Mouse (Mus musculus): ENCODE data around the gene Amz2. TPM values are rescaled to one million over a fixed set of nuclear protein-coding genes. Genes with fewer than 3 reads are reported as not detected.

The Amz2 gene
- polyA plus RNA-seq, 1 experiment from 2014 or later = 49.1 TPM

DNA sequence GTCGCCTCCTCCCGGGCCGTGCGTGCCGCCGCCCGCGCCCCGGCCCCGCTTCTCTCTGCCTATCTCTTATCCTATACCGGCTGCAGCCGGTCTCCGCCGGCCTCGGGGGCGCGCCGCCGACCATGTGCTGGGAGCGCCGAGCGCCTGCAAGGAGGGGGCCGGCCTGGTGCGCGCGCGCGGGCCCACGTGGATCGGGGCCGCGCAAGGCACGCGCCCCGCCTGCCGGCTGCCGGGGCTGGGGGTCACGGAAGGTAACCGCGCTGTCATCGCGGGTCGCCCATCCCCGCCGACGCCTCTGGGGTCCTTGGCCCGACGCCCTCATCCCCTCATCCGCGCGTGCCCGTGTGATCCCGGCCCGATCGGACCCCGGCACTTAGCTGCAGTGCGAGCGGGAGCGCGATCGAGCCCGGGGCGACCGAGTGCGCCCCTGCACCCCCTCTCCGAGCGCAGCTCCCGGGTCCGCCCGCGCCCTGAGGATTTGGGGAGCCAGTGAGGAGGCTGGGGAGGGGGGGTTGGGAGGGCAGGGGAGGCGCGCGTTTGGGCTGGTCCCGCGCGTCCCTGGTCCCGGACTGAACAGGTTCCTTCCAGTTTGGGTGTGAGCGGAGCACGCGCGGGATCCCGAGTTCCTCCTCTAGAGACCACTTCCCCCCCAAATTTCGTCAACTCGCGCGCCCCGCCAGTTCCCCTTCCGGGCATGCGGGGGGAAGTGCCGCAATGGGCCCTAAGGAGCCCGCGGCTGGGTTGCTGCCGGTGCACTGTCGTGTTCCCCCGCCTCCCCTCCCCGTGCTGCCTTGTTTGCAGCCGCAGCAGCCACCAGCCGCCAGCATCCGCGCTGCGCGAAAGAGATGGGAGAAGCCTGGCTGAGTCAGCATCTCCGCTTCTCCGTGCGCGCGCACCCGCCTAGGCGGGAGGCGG lies 47.7 kb downstream of the Amz2 start, which contains the start of the genes Arsg and Slc16a6:
Gene Arsg, plus strand, starts transcription at position 204 of the 915 bp plus-strand sequence.
Gene Slc16a6, minus strand, starts transcription at position 428 of the 915 bp plus-strand sequence.
- Histone ChIP-seq H3K4me2 (peak within 1 kb of the TSS; percentile 93), H3K9me3 (no peaks in the 10 kb centered on the region), H3K9ac (peak within 1 kb of the TSS; percentile 92), H3K36me3 (no peaks in the 10 kb centered on the region), H3K27ac (replicated peaks) (peak within 1 kb of the TSS; percentile 95), H3K27me3 (peaks cover 9% of the 10 kb centered on the region; the same call in 1 of the 2 replicates), H3K4me1 (replicated peaks) (peaks cover 54% of the 10 kb centered on the region), H3K4me3 (peak within 1 kb of the TSS; percentile 78)
- ATAC-seq (ENCODE audit: low read depth) = peak; percentile 91
- WGBS = under 1% methylated on average over 102 of the region's 111 CpGs

GRCm38 (mm10) chr11:109474086-109474742 lies 48.5 kb downstream of the Amz2 start:
- peak overlapping the region; percentile 93 for H3K4me2 ChIP-seq
- peak overlapping the region; percentile 78 for H3K4me3 ChIP-seq
- peaks cover 54% of the 10 kb centered on the region for H3K4me1 ChIP-seq (replicated peaks)
- H3K9me3 ChIP-seq = no peaks in the 10 kb centered on the region
- peak; percentile 44 for ATAC-seq (ENCODE audit: low read depth)
- H3K9ac ChIP-seq = peak overlapping the region; percentile 92
- WGBS = 11% methylated on average over 14 of the region's 14 CpGs
- peak overlapping the region; percentile 95 for H3K27ac ChIP-seq (replicated peaks)
- no peaks in the 10 kb centered on the region for H3K36me3 ChIP-seq
- H3K27me3 ChIP-seq = peaks cover 9% of the 10 kb centered on the region; the same call in 1 of the 2 replicates

- Histone ChIP-seq H3K36me3 (no peaks in the 10 kb centered on the region), H3K27ac (replicated peaks) (no peak overlapping the region), H3K4me1 (replicated peaks) (peaks cover 54% of the 10 kb centered on the region), H3K9me3 (no peaks in the 10 kb centered on the region), H3K4me3 (no peak overlapping the region), H3K27me3 (peaks cover 9% of the 10 kb centered on the region; the same call in 1 of the 2 replicates), H3K4me2 (0 out of 2 replicates have a peak overlapping the region, but pooled peaks have one; percentile 93), H3K9ac (no peak overlapping the region)
- no peak for ATAC-seq (ENCODE audit: low read depth)
- 84% methylated on average over 13 of the region's 13 CpGs for WGBS
Measured at GRCm38 (mm10) chr11:109474836-109475235, 49.1 kb downstream of the Amz2 start.

DNA sequence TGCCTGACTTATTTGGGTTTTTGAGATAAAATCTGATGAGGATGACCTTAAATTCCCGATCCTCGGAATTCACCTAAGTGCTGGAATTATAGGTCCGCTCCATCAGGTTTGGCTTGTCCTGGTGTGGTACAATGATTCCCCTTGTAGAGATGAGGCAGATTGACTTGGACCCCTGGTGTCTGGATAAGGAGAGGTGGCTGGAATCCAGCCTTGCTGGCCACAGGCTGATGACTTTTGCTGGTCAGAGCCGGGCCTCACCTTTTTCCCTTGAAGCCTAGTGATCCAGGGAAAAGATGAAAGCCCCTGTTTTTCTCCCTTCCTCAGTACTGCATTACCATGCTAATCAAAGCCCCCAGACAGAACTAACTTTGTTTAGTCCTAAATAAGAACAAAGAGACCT lies 50.0 kb downstream of the Amz2 start:
- no peaks in the 10 kb centered on the region for H3K9me3 ChIP-seq
- H3K27me3 ChIP-seq = peaks cover 9% of the 10 kb centered on the region; the same call in 1 of the 2 replicates
- peaks cover 54% of the 10 kb centered on the region for H3K4me1 ChIP-seq (replicated peaks)
- no peak overlapping the region for H3K4me3 ChIP-seq
- no peak for ATAC-seq (ENCODE audit: low read depth)
- H3K9ac ChIP-seq = no peak overlapping the region
- 66% methylated on average over 4 of the region's 4 CpGs for WGBS
- H3K36me3 ChIP-seq = no peaks in the 10 kb centered on the region
- H3K27ac ChIP-seq (replicated peaks) = peak overlapping the region; percentile 20
- no peak overlapping the region for H3K4me2 ChIP-seq

DNA sequence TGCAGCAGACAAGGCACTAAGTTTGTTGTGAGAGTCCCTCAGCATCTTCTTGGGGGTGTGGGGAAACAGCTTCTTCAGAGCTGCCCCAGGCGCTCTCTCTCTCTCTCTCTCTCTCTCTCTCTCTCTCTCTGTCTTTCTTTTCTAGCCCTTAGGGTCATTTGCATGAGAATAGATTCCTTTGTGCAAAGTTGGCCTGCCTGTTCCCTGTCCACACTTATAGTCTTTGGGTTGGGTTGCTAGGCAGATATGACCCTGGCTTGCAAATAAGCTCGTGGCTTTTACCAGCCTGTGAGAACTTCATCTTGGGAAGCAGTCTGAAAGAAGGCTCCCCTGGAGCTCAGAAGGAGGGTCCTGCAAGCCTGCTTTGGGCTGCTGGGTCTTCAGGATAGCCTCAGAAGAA lies 50.5 kb downstream of the Amz2 start:
- 9% methylated on average over 2 of the region's 2 CpGs for WGBS
- peaks cover 52% of the 10 kb centered on the region for H3K4me1 ChIP-seq (replicated peaks)

DNA sequence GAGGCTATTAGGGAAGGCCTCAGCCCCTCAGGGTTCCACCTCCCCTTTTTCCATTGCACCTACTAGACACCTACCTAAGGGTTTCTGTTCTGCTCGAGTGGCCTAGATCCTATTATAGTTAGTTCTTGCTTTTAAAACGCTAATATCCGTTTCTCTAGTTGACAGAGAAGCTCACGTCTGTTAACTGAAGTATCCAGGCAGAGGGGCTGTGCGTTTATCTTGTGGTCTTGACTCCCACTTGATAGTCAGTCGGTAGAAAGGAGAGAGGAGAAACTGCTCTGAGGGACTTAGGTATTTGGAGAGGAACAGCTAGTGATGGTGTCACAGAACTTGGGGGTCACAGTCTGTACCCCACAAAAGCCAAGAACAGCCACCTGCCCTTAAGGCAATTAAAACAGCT lies 50.9 kb downstream of the Amz2 start:
- Histone ChIP-seq H3K36me3 (no peaks in the 10 kb centered on the region), H3K27me3 (peaks cover 3% of the 10 kb centered on the region; the same call in 1 of the 2 replicates), H3K9me3 (no peaks in the 10 kb centered on the region), H3K4me1 (replicated peaks) (peaks cover 48% of the 10 kb centered on the region), H3K4me3 (no peak overlapping the region), H3K9ac (no peak overlapping the region), H3K27ac (replicated peaks) (peak overlapping the region; percentile 20), H3K4me2 (no peak overlapping the region)
- WGBS = 21% methylated on average over 6 of the region's 6 CpGs
- no peak for ATAC-seq (ENCODE audit: low read depth)

More for the DNA sequence above, 50.5 kb downstream of the Amz2 start:
- Histone ChIP-seq H3K9ac (no peak overlapping the region), H3K36me3 (no peaks in the 10 kb centered on the region), H3K27ac (replicated peaks) (peak overlapping the region; percentile 20), H3K9me3 (no peaks in the 10 kb centered on the region), H3K4me2 (no peak overlapping the region), H3K27me3 (peaks cover 7% of the 10 kb centered on the region; the same call in 1 of the 2 replicates), H3K4me3 (no peak overlapping the region)
- no peak for ATAC-seq (ENCODE audit: low read depth)

GRCm38 (mm10) chr11:109477606-109478380 lies 52.0 kb downstream of the Amz2 start:
- Histone ChIP-seq H3K27me3 (no peaks in the 10 kb centered on the region; the same call in 1 of the 2 replicates), H3K36me3 (no peaks in the 10 kb centered on the region), H3K27ac (replicated peaks) (no peak overlapping the region), H3K4me3 (no peak overlapping the region), H3K4me2 (no peak overlapping the region), H3K9me3 (no peaks in the 10 kb centered on the region), H3K4me1 (replicated peaks) (peaks cover 38% of the 10 kb centered on the region), H3K9ac (no peak overlapping the region)
- 60% methylated on average over 16 of the region's 16 CpGs for WGBS
- ATAC-seq (ENCODE audit: low read depth) = no peak

- H3K27ac ChIP-seq (replicated peaks) = no peak overlapping the region
- H3K9ac ChIP-seq = no peak overlapping the region
- no peaks in the 10 kb centered on the region for H3K9me3 ChIP-seq
- H3K36me3 ChIP-seq = no peaks in the 10 kb centered on the region
- WGBS = 45% methylated on average over 16 of the region's 16 CpGs
- H3K4me2 ChIP-seq = no peak overlapping the region
- H3K4me3 ChIP-seq = no peak overlapping the region
- ATAC-seq (ENCODE audit: low read depth) = no peak
- peaks cover 30% of the 10 kb centered on the region for H3K4me1 ChIP-seq (replicated peaks)
- H3K27me3 ChIP-seq = no peaks in the 10 kb centered on the region; the same call in 1 of the 2 replicates
Measured at GRCm38 (mm10) chr11:109479575-109480285, 54.0 kb downstream of the Amz2 start.

GRCm38 (mm10) chr11:109480440-109480839 lies 54.7 kb downstream of the Amz2 start:
- H3K4me3 ChIP-seq = no peak overlapping the region
- H3K27me3 ChIP-seq = no peaks in the 10 kb centered on the region; the same call in 1 of the 2 replicates
- no peaks in the 10 kb centered on the region for H3K9me3 ChIP-seq
- no peaks in the 10 kb centered on the region for H3K36me3 ChIP-seq
- no peak overlapping the region for H3K9ac ChIP-seq
- no peak overlapping the region for H3K27ac ChIP-seq (replicated peaks)
- 77% methylated on average over 8 of the region's 8 CpGs for WGBS
- H3K4me1 ChIP-seq (replicated peaks) = peaks cover 27% of the 10 kb centered on the region
- no peak for ATAC-seq (ENCODE audit: low read depth)
- H3K4me2 ChIP-seq = no peak overlapping the region

GRCm38 (mm10) chr11:109485398-109486045 lies 59.8 kb downstream of the Amz2 start:
- 81% methylated on average over 15 of the region's 15 CpGs for WGBS
- Histone ChIP-seq H3K27ac (replicated peaks) (no peak overlapping the region), H3K4me1 (replicated peaks) (no peaks in the 10 kb centered on the region; the same call in 1 of the 2 replicates), H3K4me2 (no peak overlapping the region), H3K36me3 (no peaks in the 10 kb centered on the region), H3K27me3 (no peaks in the 10 kb centered on the region), H3K4me3 (no peak overlapping the region), H3K9ac (no peak overlapping the region), H3K9me3 (no peaks in the 10 kb centered on the region)
- no peak for ATAC-seq (ENCODE audit: low read depth)
